Mouse (Mus musculus) frontal cortex, adult (tissue): ENCODE results near the gene Ormdl1.
A peak's percentile ranks its signal among the peaks of the same experiment; 100 is the strongest.
"Not testable (repeated sequence)": the region's sequence is repeated elsewhere in the genome, so short reads cannot be mapped to it uniquely, and the experiment has no call there.

Source experiments
- ATAC-seq: cut with Nextera tagmentation; 2 replicates; pipeline ENCODE4 v1.9.2; 2017; ENCODE audit warnings: mild to moderate bottlenecking, moderate library complexity, mixed read lengths; ENCODE audit not compliant: low TSS enrichment

The Ormdl1 gene

DNA sequence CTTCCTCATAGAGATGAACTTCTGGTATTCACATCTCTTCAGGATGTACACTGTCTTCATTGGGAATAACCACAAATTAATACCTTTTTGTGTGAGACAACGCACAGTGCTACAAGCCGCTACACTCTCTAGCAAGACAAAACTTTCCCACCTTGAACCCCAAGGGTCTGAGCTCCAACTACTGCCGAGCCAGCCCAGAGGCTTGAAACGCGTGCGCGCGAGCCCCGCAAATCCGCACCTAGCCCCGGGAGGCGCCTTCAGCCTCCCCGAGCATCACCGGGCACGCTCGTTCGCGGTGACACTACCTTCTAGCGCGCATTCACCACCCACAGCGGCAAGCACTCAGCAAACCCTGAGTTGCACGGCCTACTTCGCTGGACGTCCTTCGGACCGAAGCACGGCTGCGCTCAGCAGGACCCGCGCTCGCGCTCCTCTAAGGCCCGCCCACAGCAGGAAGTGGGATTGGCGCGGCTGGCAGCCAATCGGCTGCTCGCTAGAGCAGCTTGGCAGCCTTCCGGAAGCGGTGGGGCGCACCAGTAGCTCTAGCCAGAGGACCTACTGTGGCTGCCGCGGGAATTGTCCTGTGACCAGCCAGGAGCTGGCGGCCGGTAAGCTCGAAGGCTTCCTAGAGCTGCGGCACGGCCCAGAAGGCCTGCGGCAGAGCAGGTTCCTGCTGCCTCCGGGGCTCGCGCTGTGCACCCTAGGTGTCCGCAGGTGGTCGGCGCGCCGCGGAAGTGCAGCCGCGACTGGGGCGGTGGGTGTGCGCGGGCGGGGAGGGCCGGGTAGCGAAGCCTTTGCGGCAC is at the start of gene Ormdl1, which contains the start of the genes Pms1 and Gm28778:
Gene Ormdl1 (plus strand): TSS at position 515 of the 803 bp plus-strand sequence.
Gene Pms1 (minus strand): TSS at position 438 of the 803 bp plus-strand sequence.
Gene Gm28778 (plus strand): TSS at position 531 of the 803 bp plus-strand sequence.
- peak; percentile 98 for ATAC-seq

DNA sequence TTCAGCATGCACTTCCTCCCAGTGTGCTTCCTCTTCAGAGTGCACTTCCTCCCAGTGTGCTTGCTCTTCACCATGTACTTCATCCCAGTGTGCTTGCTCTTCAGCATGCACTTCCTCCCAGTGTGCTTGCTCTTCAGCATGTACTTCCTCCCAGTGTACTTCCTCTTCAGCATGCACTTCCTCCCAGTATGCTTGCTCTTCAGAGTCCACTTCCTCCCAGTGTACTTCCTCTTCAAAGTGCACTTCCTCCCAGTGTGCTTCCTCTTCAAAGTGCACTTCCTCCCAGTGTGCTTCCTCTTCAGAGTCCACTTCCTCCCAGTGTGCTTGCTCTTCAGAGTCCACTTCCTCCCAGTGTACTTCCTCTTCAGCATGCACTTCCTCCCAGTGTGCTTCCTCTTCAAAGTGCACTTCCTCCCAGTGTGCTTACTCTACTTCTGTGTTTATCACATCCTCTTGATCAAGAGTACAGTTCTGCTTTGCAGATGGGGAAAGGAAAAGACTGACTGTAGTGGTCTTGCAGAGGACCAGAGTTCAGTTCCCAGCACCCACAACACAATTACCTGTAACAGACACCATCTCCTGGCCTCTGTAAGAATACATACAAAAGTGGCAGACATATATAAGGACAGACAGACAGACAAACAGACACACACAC is 31.8 kb upstream of the Ormdl1 start:
- ATAC-seq = not testable (repeated sequence)

DNA sequence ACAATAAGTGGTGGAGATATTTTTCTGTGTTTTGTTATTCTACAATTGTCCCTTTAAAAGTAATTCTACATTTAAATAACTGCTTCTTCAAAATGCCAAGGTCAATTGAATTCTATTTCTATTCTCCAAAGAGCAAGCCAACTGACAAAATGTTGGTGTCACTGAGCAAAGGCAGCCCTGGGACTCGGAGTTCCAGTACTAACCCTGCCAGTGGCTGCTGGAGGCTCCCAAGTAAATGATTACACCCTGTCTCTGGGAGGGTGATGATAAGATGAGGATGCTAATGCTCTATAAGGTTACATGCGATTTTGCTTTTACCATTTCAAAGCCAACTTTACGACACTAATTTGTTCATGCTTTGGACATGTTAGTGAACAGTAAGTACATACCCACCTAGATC is 27.0 kb upstream of the Ormdl1 start:
- no peak for ATAC-seq

DNA sequence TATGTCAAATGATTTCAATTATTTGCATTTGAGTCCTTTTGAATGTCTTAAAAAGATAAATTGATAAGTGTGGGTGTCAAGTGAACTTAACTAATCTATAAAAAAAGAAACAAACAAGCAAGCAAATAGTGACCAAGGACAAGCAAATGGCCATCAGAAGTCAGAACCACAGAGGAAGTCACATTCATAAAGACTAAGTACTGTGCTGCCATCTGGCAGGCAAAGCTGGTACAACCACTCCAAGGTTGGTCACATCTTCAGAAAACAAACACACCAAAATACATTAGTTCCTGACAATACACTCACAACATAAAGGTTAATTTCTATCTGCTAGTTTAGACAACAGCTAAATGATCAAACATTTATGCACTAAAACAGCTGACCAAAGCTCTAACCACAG is 24.2 kb upstream of the Ormdl1 start:
- peak; percentile 88 for ATAC-seq

DNA sequence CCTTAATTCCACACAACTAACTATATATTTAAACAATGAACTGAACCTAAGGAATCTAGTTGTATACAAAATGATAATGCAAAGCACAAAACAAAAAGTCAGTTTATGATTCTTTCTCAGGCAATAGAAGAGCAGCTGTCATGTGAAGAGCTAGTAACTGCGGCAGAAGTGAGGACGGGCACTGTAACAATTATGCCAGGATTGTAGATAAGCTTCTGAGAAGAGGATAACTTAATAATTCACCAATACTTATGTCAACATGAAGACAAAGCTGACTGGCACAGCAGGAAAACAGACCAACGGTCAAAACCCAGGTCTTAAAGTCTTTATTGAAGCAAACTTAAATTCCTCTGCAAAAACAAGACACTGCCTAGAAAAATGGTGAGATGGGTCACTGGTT is 5.7 kb upstream of the Ormdl1 start:
- ATAC-seq = no peak

DNA sequence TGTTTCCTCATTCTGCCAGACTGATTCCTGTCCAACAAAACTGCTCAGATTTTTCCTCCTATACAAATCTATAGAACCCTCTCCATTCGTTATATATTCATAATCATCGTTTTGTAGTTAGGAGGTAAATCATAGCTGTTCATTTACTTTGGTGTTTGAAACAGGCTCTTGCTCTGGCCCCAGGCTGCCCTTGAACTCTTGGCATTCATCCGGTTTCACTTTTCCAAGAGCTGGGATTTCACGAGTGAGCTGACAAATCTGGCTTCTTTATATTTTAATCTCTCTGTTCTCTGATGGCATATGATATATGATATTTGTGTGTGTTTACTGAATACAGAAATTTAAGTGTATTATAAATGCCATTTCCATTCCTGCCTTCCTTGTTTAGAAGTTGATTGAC is 3.6 kb downstream of the Ormdl1 start:
- no peak for ATAC-seq

DNA sequence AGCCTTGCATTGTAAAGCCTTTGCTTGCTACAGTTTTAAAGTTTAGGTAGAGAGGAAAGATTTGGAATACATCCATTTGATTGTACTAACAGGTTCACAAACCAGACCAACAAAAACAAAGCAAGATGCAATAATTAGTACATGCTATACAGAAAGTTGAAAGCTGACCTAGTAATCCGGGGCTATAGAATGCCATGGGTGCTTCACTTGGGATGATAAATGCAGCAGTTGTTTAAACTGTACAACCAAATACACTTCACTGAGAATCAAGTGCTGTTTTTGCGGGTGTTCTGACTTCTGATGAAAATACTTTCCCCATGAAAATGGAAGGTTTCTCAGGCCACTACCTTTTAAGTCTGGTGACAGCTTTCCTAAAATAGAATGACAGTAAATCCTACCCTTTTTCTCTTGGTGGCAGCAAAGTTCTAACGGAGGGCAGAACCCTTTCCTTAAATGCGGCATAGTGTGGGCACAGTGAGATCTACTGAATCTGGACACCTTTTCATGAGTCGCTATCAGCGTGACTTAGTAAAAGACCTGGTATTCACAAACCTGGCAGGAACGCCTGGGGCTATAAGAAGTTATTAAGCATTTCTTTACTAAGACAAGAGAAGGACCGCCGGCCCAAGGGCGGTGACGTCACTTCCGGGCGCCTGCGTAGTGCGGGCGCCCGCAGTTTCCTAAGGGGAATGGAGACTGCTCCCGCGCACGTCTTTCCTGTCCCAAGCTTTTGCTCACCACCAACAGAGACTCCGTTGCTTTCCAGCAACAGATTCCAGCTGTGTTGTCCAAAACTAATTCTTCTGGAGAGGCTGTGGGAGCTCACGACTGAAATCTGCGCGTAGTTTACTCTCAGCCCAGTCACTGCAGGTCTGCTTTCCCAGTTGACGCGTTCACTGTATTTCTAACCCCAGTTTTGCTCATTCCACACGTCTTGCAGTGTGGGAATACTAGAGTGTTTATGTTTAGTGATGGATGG is 16.4 kb downstream of the Ormdl1 start, which contains the start of gene Osgepl1:
Gene Osgepl1 (plus strand): TSS at position 636 of the 979 bp plus-strand sequence.
- ATAC-seq = peak; percentile 98

DNA sequence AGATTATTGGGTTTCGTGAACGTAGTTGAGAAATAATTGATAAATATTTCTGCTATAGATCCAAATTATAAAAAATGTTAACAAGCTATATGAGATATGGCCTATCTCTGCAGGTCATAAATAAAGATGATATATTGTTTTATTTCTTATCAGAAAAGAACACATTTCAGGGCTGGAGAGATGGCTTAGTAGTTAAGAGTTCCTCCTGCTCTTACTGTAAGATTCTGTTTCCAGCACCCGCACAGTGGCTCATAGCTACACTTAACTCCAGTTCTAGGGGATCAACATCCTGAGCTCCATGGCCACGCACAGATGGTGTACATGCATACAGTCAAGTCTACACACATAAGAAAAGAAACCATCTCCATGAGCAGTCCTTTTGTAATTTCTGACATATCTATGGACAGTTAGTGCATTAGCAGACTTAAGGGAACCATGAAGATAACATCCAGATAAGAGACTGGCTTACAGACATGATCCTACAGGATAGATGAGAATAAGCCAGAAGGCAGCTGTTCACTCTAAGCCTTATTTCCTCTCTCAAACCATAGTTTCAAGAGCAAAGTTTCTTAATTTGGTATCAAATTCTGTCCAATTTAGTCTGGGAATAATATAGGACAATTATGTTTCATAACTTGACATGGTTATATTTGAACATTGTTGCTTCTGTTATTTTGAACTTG is 24.9 kb downstream of the Ormdl1 start:
- ATAC-seq = peak; percentile 62; the same call in 1 of the 2 replicates

DNA sequence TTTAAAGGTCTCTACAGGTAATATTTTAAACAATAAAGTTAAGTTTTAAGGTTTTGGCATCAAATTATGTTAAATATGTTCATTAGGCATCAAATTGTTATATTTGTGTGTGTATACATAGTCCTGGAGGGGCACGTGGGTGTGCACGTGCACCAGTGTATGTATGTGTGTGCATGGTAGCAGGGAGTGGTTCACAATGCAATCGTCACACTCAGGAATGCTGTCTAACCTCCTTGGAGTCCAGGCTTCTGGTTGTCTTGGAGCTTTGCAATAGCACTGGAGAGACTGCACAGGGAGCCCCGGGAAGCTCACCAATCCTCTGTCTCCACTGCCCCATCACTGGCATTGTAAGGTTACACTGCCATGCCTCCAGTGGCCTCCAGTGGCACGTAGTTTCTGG is 26.4 kb downstream of the Ormdl1 start:
- ATAC-seq = no peak

DNA sequence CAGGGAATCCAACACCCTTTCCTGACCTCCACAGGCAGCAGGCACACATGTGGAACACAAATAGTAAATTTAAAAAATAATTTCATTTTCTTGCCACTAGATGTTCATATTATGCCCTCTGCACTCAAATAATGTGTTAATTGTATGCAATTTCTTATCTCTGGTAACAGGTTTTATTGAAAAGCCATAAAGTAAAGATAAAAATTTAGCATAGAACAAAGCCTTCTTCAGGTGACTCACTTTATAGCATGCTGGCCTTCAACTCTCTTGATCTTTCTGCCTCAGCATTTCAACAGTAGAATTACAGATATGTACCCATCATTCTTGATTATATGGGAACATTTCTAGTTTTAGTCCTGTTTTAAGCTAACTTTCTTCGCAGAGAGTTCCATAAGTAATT is 27.4 kb downstream of the Ormdl1 start:
- ATAC-seq = no peak

DNA sequence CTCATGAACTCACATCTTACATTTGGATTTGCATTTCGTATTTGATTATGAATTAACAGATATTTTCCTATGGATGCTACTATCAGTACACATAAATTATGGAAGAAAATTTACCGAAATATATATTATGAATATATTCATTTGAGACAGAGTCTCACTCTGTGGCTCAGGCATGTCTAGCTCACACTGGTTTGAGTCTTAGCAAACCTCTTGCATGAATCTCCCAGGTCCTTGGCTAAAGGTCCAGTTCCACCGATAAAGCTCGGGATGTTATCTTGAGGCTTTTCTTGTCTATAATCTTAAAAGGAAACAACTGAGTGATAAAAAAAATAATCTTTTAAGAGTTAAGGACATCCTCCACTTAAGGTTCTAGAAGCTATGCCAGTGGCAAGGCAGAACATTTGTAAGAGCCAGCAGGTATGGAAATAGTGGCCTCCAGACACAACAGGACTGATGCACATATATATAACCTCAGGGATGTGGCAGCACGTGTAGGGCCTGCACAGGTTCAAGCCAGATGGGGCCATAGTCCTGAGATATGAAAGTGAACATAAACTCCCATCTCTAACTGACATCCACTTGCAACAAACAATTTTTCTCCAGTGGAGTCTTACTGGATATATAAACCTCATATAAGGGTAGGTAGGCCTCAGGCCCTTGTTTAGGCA is 28.1 kb downstream of the Ormdl1 start:
- no peak for ATAC-seq

DNA sequence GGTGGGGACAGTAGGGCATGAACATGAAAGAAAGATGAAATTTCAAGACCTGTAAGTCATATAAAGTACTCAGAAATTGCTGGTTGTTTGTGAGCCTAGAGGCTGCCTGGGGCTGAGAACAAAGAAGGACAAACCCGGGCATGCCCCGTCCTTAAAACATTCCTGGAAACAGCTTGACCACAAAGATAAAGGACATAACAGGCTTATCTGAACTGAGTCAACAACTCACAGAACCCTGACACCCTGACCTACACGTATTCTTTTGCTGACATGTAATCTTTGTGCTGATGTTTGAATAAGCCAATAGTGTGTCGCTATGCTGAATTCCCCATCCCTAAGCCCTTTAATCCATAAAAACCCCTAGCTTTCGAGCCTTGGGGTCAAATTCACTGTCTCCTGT is 36.6 kb downstream of the Ormdl1 start:
- not testable (repeated sequence) for ATAC-seq

DNA sequence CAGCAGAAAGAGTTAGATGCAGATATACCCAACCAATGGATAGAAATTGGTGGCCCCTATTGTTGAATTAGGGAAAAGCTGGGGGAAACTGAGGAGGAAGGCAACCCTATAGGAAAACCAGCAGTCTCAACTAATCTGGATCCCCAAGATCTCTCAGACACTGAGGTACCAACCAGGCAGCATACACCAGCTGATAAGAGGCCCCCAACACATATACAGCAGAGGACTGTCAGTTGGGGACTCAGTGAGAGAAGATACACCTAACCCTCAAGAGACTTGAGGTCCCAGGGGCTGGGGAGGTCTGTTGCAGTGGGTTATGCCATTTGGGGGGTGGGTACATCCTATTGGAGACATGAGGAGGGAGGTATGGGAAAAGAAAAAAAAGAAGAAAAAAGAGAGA is 38.6 kb downstream of the Ormdl1 start:
- no peak for ATAC-seq

DNA sequence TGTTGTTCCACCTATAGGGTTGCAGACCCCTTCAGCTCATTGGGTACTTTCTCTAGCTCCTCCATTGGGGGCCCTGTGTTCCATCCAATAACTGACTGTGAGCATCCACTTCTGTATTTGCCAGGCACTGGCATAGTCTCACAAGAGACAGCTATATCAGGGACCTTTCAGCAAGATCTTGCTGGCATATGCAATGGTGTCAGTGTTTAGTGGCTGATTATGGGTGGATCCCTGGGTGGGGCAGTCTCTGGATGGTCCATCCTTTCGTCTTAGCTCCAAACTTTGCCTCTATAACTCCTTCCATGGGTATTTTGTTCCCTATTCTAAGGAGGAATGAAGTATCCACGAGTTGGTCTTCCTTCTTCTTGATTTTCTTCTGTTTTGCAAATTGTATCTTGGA is 40.5 kb downstream of the Ormdl1 start:
- ATAC-seq = not testable (repeated sequence)

DNA sequence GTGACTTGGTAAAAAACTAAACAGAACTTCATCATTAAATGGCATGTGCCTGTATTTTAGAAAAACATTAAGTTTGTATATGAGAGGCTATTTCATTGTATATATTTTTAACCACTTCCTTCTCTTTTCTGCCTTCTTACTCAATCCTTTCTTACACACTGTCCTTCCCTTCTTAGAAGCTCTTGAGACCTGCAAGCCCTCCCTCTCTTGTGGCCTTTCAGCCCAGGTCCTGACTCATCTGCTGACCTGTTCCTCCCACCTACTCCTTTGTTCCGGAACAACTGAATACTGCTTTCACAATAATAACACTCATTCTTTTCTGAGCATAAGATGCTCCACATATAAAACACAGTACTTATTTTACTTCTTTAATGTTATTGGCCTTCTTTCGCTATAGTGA is 44.2 kb downstream of the Ormdl1 start:
- no peak for ATAC-seq

DNA sequence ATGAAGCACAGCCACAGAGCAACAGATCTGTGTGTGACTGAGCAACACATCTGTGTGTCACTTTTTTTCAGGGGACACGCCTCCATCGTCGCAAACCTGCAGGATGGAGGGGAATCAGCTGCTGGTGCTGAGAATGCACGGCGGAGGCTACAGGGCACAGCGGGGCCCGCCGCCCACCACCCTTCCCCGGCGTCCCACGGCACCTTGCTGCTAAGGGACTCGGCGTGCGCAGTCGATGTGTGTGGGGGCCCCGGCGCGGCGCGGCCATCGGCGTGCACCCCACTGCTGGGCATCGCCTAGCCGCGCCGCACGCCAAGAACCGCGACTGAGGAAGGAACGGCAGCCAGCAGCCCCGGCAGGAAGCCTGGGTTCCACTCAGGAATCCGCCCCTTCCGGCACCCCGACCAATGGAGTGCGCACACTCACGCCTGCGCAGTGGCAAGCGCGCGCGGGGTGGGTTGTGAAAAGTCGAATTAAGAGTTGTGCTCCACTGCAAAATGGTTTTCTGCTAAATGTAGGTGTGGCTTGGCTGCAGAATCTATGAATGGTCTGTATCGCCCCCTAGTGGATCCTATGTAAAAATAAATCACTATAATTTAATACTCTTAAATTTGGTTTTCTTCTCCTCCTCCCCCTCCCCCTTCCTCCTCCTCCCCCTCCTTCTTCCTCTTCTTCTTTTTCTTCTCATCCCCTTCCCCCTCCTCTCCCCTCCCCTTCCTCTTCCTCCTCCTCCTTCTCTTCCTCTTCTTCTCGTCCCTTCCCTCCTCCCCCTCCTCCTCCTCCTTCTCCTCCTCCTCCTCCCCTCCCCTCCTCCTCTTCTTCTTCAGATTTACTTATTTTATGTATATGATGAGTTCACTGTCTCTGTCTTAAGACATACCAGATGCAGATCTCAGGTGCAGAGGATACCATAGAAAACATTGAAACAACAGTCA is 55.7 kb downstream of the Ormdl1 start, which contains the start of the genes Asdurf, Gm28551 and Asnsd1:
Gene Asdurf (minus strand): TSS at position 293 of the 935 bp plus-strand sequence.
Gene Gm28551 (minus strand): TSS at position 341 of the 935 bp plus-strand sequence.
Gene Asnsd1 (minus strand): TSS at position 426 of the 935 bp plus-strand sequence.
- peak; percentile 100 for ATAC-seq

DNA sequence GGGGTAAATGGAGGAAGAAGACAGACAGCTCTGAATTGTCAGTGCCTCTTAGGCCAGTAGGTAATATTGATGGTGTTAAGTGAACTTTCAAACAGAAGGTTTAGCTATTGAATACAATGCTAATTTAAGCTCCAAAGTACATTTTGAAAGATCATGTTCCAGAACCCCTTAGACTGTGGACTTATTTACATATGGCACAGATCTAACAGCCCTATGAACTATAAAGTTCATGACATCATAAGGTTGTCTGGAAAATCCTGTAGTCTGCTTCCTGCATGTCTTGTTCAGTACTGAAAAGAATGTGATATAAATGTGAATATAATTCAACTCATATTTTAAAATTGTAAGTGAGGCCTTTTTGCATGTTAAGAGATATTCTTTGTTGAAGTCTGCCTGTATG is 62.1 kb downstream of the Ormdl1 start:
- ATAC-seq = no peak
